Mouse (Mus musculus): ENCODE measurements around the gene Gm4491.
A peak's percentile ranks its signal among the peaks of the same experiment; 100 is the strongest.
"Not testable (repeated sequence)": the region's sequence is repeated elsewhere in the genome, so short reads cannot be mapped to it uniquely, and the experiment has no call there.

- TF ChIP-seq CTCF (IDR thresholded peaks at IDR 0.05; ENCODE audit: low read depth) = peak; percentile 82
- TF ChIP-seq EP300 (IDR thresholded peaks at IDR 0.05; ENCODE audit: low read depth) = not testable (repeated sequence)
These were observed 45.8 kb downstream of the Gm4491 start for GRCm38 (mm10) chr14:57069906-57070305.

Data from liver, postnatal 0 days (tissue).